Mouse (Mus musculus) adrenal gland, postnatal 25 days (tissue): ENCODE measurements around the gene Dnajc7. TPM values are rescaled to one million over a fixed set of nuclear protein-coding genes. Genes with fewer than 3 reads are reported as not detected.
A peak's percentile ranks its signal among the peaks of the same experiment; 100 is the strongest.
"Not testable (repeated sequence)": the region's sequence is repeated elsewhere in the genome, so short reads cannot be mapped to it uniquely, and the experiment has no call there.

Source experiments
- DNase-seq: peaks from one replicate; pipeline ENCODE4 v3.0.0; 2021; ENCODE audit warnings: mixed read lengths
- long read RNA-seq: library from polyadenylated mRNA; stranded (forward); transcript quantifications from one replicate; pipeline ENCODE4 v2.0.0, GENCODE M21; 2021
- total RNA-seq: library from RNA; stranded (reverse); gene quantifications from 2 replicates; pipeline ENCODE4 v1.2.3, GENCODE M21; 2021

Dnajc7 gene
- total RNA-seq, result 237 and 251 TPM in 2 replicates
- long read RNA-seq, transcript Dnajc7-201 (14 exons, 2,330 nt), result major isoform, 154 of 199 reads
- long read RNA-seq, partial matches to known transcripts, result 12 of 199 reads
- long read RNA-seq, other reads (novel, unspliced or antisense), result 31 of 199 reads

DNA sequence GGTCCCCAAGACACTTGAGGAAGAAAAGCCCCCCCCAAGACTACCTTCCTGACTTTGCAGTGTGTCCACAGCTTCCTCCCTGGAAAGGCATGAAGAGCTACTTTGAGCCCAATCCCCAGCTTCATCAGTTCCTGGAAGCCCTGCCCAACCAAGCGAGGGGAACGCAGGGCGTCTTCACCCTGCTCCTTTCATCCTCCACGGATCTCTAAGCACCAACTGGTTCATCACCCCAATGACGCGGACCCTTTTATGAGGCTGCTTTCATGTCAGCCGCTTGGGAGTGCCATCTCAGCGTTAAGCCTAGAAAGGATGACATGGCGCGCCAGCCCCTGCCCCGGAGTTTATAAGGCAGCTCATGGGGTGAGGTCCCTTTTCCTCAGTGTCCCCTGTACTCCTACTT lies at the start of gene Dnajc7:
Gene Dnajc7, minus strand, starts transcription at position 187 of the 400 bp plus-strand sequence.
- no peak for DNase-seq

DNA sequence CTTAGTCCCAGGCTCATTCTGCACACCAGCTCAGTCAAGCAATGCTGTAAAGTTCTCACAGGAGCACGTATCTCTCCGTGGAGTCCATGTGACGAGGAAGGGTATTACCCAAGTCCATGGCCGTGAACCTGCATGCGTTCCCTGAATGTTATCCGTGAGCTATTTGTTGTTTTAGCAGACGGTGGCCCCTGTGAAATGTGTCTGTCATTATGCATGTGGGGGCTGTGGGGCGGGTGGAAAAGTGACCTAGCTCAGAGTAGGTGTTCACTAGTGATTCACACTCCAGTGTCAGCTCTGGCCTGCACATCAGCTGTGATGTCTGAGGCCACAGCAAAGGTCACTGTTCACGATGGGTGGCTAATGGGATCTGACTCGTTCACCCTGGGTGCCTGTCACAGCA lies 39.8 kb upstream of the Dnajc7 start:
- DNase-seq, result no peak

GRCm38 (mm10) chr11:100656458-100656857 lies 36.5 kb upstream of the Dnajc7 start:
- no peak for DNase-seq

GRCm38 (mm10) chr11:100655589-100655988 lies 35.6 kb upstream of the Dnajc7 start:
- not testable (repeated sequence) for DNase-seq

DNA sequence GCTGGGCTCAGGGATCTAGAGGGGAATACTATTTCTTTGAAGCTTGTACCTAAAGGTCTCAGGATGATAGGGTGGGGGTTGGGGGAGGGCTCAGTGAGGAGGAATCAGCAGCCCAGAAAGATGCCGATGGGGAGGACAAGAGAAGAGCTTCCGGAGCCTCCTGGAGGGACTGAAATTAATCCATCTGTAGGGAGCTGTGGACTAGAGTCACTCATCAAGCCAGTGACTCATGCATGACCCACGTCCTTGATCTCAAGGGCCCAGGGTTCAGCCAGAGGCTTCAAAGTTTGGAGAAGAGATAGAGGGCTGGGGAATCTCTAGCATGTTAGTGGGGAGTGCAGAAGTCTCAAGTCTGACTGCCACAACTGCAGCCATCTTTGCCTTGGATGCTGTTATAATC lies 31.8 kb upstream of the Dnajc7 start:
- DNase-seq, result peak; percentile 62

GRCm38 (mm10) chr11:100651205-100651604 lies 31.2 kb upstream of the Dnajc7 start:
- no peak for DNase-seq

DNA sequence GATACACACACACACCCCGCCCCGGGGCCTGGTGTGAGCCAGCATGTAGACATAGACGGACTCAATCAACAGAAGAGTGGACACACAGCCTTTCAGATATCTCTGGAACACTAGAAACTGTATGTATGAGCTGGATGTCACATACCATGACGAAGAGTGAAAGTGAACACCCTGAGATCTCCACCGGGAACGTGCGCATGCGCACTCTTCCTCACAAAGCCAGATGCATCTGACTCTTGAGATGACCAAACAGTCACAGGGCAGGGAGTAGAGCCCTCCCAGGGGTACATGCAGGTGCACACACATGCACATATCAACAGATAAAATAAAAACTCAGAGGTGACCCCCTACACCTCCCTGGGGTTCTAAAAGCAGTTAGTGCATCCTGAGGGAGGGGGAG lies 28.4 kb upstream of the Dnajc7 start:
- no peak for DNase-seq

DNA sequence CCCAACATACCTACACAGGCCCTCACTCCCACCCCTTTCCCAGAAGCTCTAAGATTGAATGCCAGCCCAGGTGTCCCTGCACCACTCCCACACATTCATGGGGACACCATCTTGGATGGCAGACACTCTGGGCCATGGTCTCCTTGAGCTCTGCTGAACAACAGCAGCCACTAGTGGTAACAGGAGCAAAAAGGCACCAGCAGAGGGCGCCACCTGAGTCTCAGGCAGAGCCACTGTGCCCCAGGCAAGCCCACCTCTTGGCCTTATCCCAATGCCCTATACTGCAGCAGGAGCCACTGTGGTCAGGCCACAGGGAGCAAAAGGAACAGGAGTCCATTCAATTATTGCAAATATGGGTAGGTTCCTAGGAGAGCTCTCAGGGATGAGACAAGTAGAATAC lies 26.3 kb upstream of the Dnajc7 start:
- DNase-seq, result peak; percentile 59

DNA sequence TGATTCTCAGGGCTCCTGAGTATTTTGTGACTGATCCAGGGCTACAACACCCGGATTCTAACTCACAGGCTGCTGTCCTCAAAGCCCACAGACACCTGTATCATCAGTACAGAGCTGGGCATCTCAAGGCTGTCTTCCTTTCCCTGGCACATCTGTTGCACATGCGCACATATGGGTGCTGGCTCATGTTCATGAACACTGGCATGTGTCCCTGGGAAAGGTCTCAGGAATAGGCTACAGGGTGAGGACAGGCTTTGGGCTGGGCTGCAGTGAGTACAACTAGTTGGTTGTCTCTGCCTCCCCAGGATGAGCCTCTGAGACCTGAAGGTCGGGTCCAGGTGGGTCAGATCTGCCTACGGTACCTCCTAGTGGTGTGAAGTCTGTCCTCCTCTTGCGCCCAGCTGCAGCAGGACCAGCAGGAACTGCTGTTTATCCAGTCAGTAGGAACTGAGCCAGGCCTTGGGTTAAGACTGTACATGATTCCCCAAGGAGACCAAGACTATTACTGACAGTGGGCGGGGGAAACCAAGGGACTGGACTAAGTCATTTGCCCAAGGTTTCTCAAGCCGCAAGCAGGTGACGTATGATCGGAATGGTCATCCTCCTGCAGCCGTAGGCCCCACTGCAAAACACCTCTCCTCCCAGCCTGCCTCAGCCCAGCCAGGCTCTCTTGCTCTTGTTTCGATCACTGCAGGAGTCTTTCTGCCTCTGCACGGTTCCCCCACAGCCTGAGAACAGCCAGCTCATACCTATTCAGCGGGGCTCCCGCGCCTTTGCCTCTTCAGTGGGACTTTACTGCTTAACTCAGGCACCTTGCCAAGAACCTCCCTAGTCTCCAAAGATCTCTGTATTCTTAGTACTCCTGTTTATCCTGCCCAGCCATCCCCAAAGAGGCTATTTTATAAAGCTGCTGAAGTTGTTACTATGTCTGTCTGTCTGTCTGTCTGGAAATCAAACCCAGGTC lies 23.9 kb upstream of the Dnajc7 start:
- DNase-seq, result no peak

- DNase-seq, result peak; percentile 56
Observed at GRCm38 (mm10) chr11:100640159-100640906, 20.4 kb upstream of the Dnajc7 start.

- DNase-seq, result no peak
Observed at GRCm38 (mm10) chr11:100634530-100634929, 14.6 kb upstream of the Dnajc7 start.

GRCm38 (mm10) chr11:100628862-100629352 lies 8.9 kb upstream of the Dnajc7 start:
- DNase-seq, result no peak

- DNase-seq, result no peak
Observed at GRCm38 (mm10) chr11:100628056-100628455, 8.1 kb upstream of the Dnajc7 start.

- DNase-seq, result peak; percentile 81
Observed at GRCm38 (mm10) chr11:100626701-100627195, 6.8 kb upstream of the Dnajc7 start.

- DNase-seq, result no peak
Observed at GRCm38 (mm10) chr11:100625754-100626700, 6.1 kb upstream of the Dnajc7 start.

- peak; percentile 55 for DNase-seq
Observed at GRCm38 (mm10) chr11:100623867-100624266, 3.9 kb upstream of the Dnajc7 start.

- peak; percentile 96 for DNase-seq
Observed at GRCm38 (mm10) chr11:100622714-100623113, 2.7 kb upstream of the Dnajc7 start.

GRCm38 (mm10) chr11:100619485-100619975 lies 438 bp downstream of the Dnajc7 start:
- peak; percentile 92 for DNase-seq

GRCm38 (mm10) chr11:100618761-100619484 lies 1.0 kb downstream of the Dnajc7 start, which contains the start of gene Nkiras2:
TSS of gene Nkiras2 (plus strand) at chr11:100619244.
- DNase-seq, result peak; percentile 69

DNA sequence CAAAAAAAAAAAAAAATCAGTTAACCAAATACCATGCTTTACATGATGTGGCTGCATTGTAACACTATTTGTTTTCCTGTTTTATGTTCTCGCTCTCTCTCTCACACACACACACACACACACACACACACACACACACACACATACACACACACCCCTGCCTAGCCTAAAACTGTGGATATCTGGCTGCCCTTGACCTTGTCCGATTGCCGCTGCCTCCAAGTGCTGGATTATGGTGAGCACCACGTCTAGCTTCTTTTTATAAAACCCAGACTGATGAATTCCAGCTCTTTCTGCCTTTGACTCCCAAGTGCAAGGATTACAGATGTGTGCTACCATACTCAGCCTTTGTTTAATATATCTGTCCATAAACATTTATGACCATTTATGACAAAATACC lies 2.5 kb downstream of the Dnajc7 start:
- no peak for DNase-seq
